In the genomic region with DNA sequence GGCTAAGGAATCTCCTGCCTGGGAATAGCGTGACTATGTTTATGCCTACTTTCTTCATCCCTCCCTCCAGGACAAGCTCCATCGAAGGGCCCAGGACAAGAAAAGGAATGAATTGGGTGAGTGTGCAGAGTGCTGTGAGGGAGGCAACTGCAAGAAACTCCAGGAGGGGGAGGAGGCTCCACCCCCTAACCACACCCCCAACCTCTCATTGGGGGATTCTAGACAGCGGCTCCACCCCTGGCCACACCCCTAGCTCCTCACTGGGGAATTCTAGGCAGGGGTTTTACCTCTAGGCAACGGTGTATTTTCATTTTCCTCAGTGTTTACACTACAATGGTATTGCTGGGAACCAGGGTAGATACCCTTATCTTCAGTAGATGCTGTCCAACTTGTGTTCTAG, we compare ENCODE assay signal across 15 mouse cellular contexts. TPM values are rescaled to one million over a fixed set of nuclear protein-coding genes. Genes with fewer than 3 reads are reported as not detected.
A peak's percentile ranks its signal among the peaks of the same experiment; 100 is the strongest.
DNase-seq lines count a peak whose midpoint lies in the region; ATAC-seq and TF ChIP-seq lines count a peak whose summit lies in the region.
"Had no signal": no experiment of that assay in that cellular context is flagged by ENCODE, and none has a peak within 500 bp of the region (broad histone marks: within the 10 kb centered on the region; RNA-seq: fewer than 3 reads in every experiment).

No protein-coding gene starts in this region.

- no peak for TF ChIP-seq POLR2A in thymus, adult 2 months (IDR thresholded peaks at IDR 0.05; ENCODE audit: control insufficient read depth, extremely low read depth, insufficient read depth, low read length, poor library complexity)
- TF ChIP-seq POLR2A in MEL (IDR thresholded peaks at IDR 0.05; ENCODE audit: control insufficient read depth in 1 of 2, insufficient read depth in 1 of 2, low read depth in 1 of 2, low read length in 2 of 2, poor library complexity in 1 of 2) = no peak

- WGBS in thymus, adult 2 months = 93% methylated on average over 4 of the region's 4 CpGs
- 59% methylated on average over 4 of the region's 4 CpGs for WGBS in liver, embryonic 12.5 days (ENCODE audit: insufficient replicate concordance)

- TF ChIP-seq CTCF in thymus, adult 2 months (IDR thresholded peaks at IDR 0.05; ENCODE audit: borderline replicate concordance, control insufficient read depth, extremely low read depth, insufficient read depth, low read length, poor library complexity) = no peak
- no peak for TF ChIP-seq CTCF in MEL (IDR thresholded peaks at IDR 0.05 in 2 of 3, conservative IDR thresholded peaks at IDR 0.05 in 1 of 3; ENCODE audit: control insufficient read depth in 1 of 3, insufficient read depth in 1 of 3, low read depth in 2 of 3, low read length in 3 of 3, poor library complexity in 1 of 3, severe bottlenecking in 1 of 3)

- H3K36me3 ChIP-seq in thymus, adult 2 months (ENCODE audit: control insufficient read depth, insufficient read depth, low read length) = peaks cover 94% of the 10 kb centered on the region
- H3K36me3 ChIP-seq in MEL (ENCODE audit: control insufficient read depth in 1 of 2, insufficient read depth in 2 of 2, low read length in 2 of 2) = peaks cover 0 to 39% of the 10 kb centered on the region in 2 experiments; a peak in 2 of 4 replicates
- peaks cover 27% of the 10 kb centered on the region; the same call in 1 of the 2 replicates for H3K36me3 ChIP-seq in liver, embryonic 12.5 days
- H3K36me3 ChIP-seq: embryonic facial prominence, embryonic 13.5 days had no signal

- H3K4me3 ChIP-seq in thymus, adult 2 months (ENCODE audit: control insufficient read depth, insufficient read depth, low read length) = no peak overlapping the region
- no peak overlapping the region for H3K4me3 ChIP-seq in MEL (ENCODE audit: control insufficient read depth in 1 of 2, insufficient read depth in 1 of 2, low read depth in 2 of 2, low read length in 2 of 2)
- no peak overlapping the region for H3K4me3 ChIP-seq in liver, embryonic 12.5 days
- H3K4me3 ChIP-seq: embryonic facial prominence, embryonic 13.5 days; megakaryocyte, embryonic 14.5 days had no signal

- no peaks in the 10 kb centered on the region for H3K79me2 ChIP-seq in MEL (ENCODE audit: control insufficient read depth, insufficient read depth, low read length, poor library complexity)

- ATAC-seq in liver, embryonic 12.5 days = peak; percentile 57; the same call in 1 of the 2 replicates
- no peak for ATAC-seq in cerebellum, adult (ENCODE audit: insufficient number of reproducible peaks, low FRiP score, low TSS enrichment)
- ATAC-seq: intestine, embryonic 16.5 days had no signal

- H3K4me2 ChIP-seq in liver, embryonic 12.5 days = no peak overlapping the region
- H3K4me2 ChIP-seq: embryonic facial prominence, embryonic 13.5 days; heart, embryonic 11.5 days had no signal

- no peaks in the 10 kb centered on the region for H3K9me3 ChIP-seq in MEL (replicated peaks; ENCODE audit: insufficient read depth, low read length)
- no peaks in the 10 kb centered on the region for H3K9me3 ChIP-seq in liver, embryonic 12.5 days (replicated peaks)
- H3K9me3 ChIP-seq: embryonic facial prominence, embryonic 13.5 days; megakaryocyte, embryonic 14.5 days had no signal

- no peak for TF ChIP-seq RAD21 in MEL (IDR thresholded peaks at IDR 0.05; ENCODE audit: low read depth, low read length)

- no peak overlapping the region for H3K27ac ChIP-seq in thymus, adult 2 months (ENCODE audit: control insufficient read depth, insufficient read depth, low read length)
- H3K27ac ChIP-seq in MEL (ENCODE audit: control insufficient read depth, low read depth, low read length) = no peak overlapping the region
- no peak overlapping the region for H3K27ac ChIP-seq in liver, embryonic 12.5 days
- H3K27ac ChIP-seq: embryonic facial prominence, embryonic 13.5 days; stomach, postnatal 0 days had no signal

- no peaks in the 10 kb centered on the region for H3K4me1 ChIP-seq in thymus, adult 2 months (replicated peaks; ENCODE audit: control insufficient read depth, insufficient read depth, low read length)
- no peaks in the 10 kb centered on the region; a peak in 1 of 4 replicates for H3K4me1 ChIP-seq in MEL (ENCODE audit: control insufficient read depth in 1 of 2, insufficient read depth in 2 of 2, low read length in 2 of 2)
- no peaks in the 10 kb centered on the region for H3K4me1 ChIP-seq in liver, embryonic 12.5 days
- H3K4me1 ChIP-seq: embryonic facial prominence, embryonic 13.5 days had no signal

- no peak for TF ChIP-seq EP300 in MEL (IDR thresholded peaks at IDR 0.05; ENCODE audit: low read depth in 1 of 2, low read length in 2 of 2)

- peak; percentile 23 for DNase-seq in thymus, adult 2 months
- no peak for DNase-seq in thymus, adult 18-20 months
- peak; percentile 63 for DNase-seq in MEL (ENCODE audit: low read depth, low spot score)
- peak; percentile 62 for DNase-seq in thymus, postnatal 4 days
- DNase-seq in left cerebral cortex, postnatal 25 days (ENCODE audit: low spot score in 2 of 2) = no peak
- DNase-seq in heart, adult 8-10 months (ENCODE audit: low spot score) = no peak
- DNase-seq: adrenal gland, adult 2 months; cerebellum, postnatal 25 days had no signal

- H3K27me3 ChIP-seq in thymus, adult 2 months (ENCODE audit: control insufficient read depth, insufficient read depth, low read length) = no peaks in the 10 kb centered on the region
- H3K27me3 ChIP-seq in MEL (ENCODE audit: control insufficient read depth in 1 of 2, insufficient read depth in 2 of 2, low read length in 2 of 2) = no peaks in the 10 kb centered on the region
- no peaks in the 10 kb centered on the region for H3K27me3 ChIP-seq in liver, embryonic 12.5 days (replicated peaks)
- H3K27me3 ChIP-seq: embryonic facial prominence, embryonic 13.5 days; megakaryocyte, embryonic 14.5 days had no signal

- intact Hi-C loops in left cerebral cortex, postnatal 25 days (cut with DNase I) = no loop called here

- no peak overlapping the region for H3K9ac ChIP-seq in MEL (ENCODE audit: control insufficient read depth, low read depth, low read length, poor library complexity, severe bottlenecking)
- no peak overlapping the region for H3K9ac ChIP-seq in liver, embryonic 12.5 days
- H3K9ac ChIP-seq: embryonic facial prominence, embryonic 13.5 days had no signal

TF ChIP-seq in MEL, 35 proteins besides CTCF, POLR2A, EP300 and RAD21 (continues in another document):
- TF ChIP-seq MEF2A (IDR thresholded peaks at IDR 0.05; ENCODE audit: extremely low read depth, insufficient replicate concordance, low read depth, low read length, poor library complexity, severe bottlenecking) (no peak), NELFE (IDR thresholded peaks at IDR 0.05; ENCODE audit: low read depth, low read length) (no peak), TCF12 (IDR thresholded peaks at IDR 0.05; ENCODE audit: low read depth, low read length) (no peak), MAX (IDR thresholded peaks at IDR 0.05; ENCODE audit: low read length) (no peak), JUND (IDR thresholded peaks at IDR 0.05; ENCODE audit: low read depth, low read length) (no peak), ZC3H11A (IDR thresholded peaks at IDR 0.05; ENCODE audit: low read depth, low read length) (no peak), ZKSCAN1 (IDR thresholded peaks at IDR 0.05; ENCODE audit: low read depth, low read length) (no peak), UBTF (IDR thresholded peaks at IDR 0.05; ENCODE audit: borderline replicate concordance, insufficient read depth, low read depth, low read length) (no peak), MYC (IDR thresholded peaks at IDR 0.05; ENCODE audit: low read depth, low read length) (no peak), MXI1 (IDR thresholded peaks at IDR 0.05; ENCODE audit: low read depth, low read length) (no peak), GABPA (IDR thresholded peaks at IDR 0.05; ENCODE audit: low read depth, low read length) (no peak), MYB (IDR thresholded peaks at IDR 0.05; ENCODE audit: low read depth, low read length) (no peak), ZMIZ1 (IDR thresholded peaks at IDR 0.05; ENCODE audit: low read depth, low read length) (no peak), SMC3 (IDR thresholded peaks at IDR 0.05; ENCODE audit: low read depth, low read length) (no peak), CHD2 (IDR thresholded peaks at IDR 0.05; ENCODE audit: low read length) (no peak)

RNA-seq across cellular contexts. Expression of a gene that starts 26.7 kb away (rescaled TPM):
- polyA plus RNA-seq in thymus, adult 2 months (2012; rRNA removed) = 131 and 137 TPM in 2 replicates
- 81.8 and 86.7 TPM in 2 replicates for total RNA-seq in MEL (2012; rRNA removed)
- 10 to 100 TPM in 1 of 2 experiments, not detected in 1; 99.6 TPM for polyA plus RNA-seq in MEL (2012; ENCODE audit: insufficient read depth in 1 of 2, insufficient read length in 2 of 2, low read depth in 1 of 2, low replicate concordance in 2 of 2, missing spikeins in 1 of 2)
- 14.2 and 14.3 TPM in 2 replicates for polyA plus RNA-seq in liver, embryonic 12.5 days (2016; fragmentation: Nextera tagmentation; extraction: Ambion mirVana)
- 1 to 10 TPM; 2.9 to 4.3 TPM for total RNA-seq in left cerebral cortex, postnatal 25 days (2021)
- 1 to 10 TPM; 1.1 to 1.9 (median 1.4) TPM for total RNA-seq in heart, adult 8-10 months (2022)

RNA-seq across cellular contexts. Expression of a gene that starts 52.9 kb away (rescaled TPM):
- 20.5 and 20.8 TPM in 2 replicates for polyA plus RNA-seq in thymus, adult 2 months (2012; rRNA removed)
- total RNA-seq in MEL (2012; rRNA removed) = not detected in 2 replicates
- not detected for polyA plus RNA-seq in MEL (2012; ENCODE audit: insufficient read depth in 1 of 2, insufficient read length in 2 of 2, low read depth in 1 of 2, low replicate concordance in 2 of 2, missing spikeins in 1 of 2)
- polyA plus RNA-seq in liver, embryonic 12.5 days (2016; fragmentation: Nextera tagmentation; extraction: Ambion mirVana) = 9.5 and 11.6 TPM in 2 replicates
- total RNA-seq in left cerebral cortex, postnatal 25 days (2021) = 1 to 10 TPM; 4.9 to 6.1 TPM
- 10 to 100 TPM in 1 of 4 experiments, 1 to 10 TPM in 3; 4.0 to 16.4 (median 5.3) TPM for total RNA-seq in heart, adult 8-10 months (2022)

RNA-seq across cellular contexts. Expression of a gene that starts 56.3 kb away (rescaled TPM):
- polyA plus RNA-seq in thymus, adult 2 months (2012; rRNA removed) = 10.6 and 14.8 TPM in 2 replicates
- 8.9 and 10.9 TPM in 2 replicates for total RNA-seq in MEL (2012; rRNA removed)
- polyA plus RNA-seq in MEL (2012; ENCODE audit: insufficient read depth in 1 of 2, insufficient read length in 2 of 2, low read depth in 1 of 2, low replicate concordance in 2 of 2, missing spikeins in 1 of 2) = 10 to 100 TPM in 1 of 2 experiments, not detected in 1; 20.8 TPM
- polyA plus RNA-seq in liver, embryonic 12.5 days (2016; fragmentation: Nextera tagmentation; extraction: Ambion mirVana) = 14.7 and 15.3 TPM in 2 replicates
- total RNA-seq in left cerebral cortex, postnatal 25 days (2021) = 1 to 10 TPM; 6.5 to 7.3 TPM
- 100 to 1,000 TPM; 117 to 154 (median 134) TPM for total RNA-seq in heart, adult 8-10 months (2022)

RNA-seq across cellular contexts. Expression of a gene that starts 57.3 kb away (rescaled TPM):
- polyA plus RNA-seq in thymus, adult 2 months (2012; rRNA removed) = 62.4 and 63.9 TPM in 2 replicates
- total RNA-seq in MEL (2012; rRNA removed) = 21.8 and 22.1 TPM in 2 replicates
- polyA plus RNA-seq in MEL (2012; ENCODE audit: insufficient read depth in 1 of 2, insufficient read length in 2 of 2, low read depth in 1 of 2, low replicate concordance in 2 of 2, missing spikeins in 1 of 2) = 10 to 100 TPM in 1 of 2 experiments, not detected in 1; 35.9 TPM
- polyA plus RNA-seq in liver, embryonic 12.5 days (2016; fragmentation: Nextera tagmentation; extraction: Ambion mirVana) = 18.2 and 18.4 TPM in 2 replicates
- total RNA-seq in left cerebral cortex, postnatal 25 days (2021) = 10 to 100 TPM; 21.5 to 24.0 TPM
- 10 to 100 TPM; 29.1 to 35.0 (median 31.0) TPM for total RNA-seq in heart, adult 8-10 months (2022)

Comparison
In these comparisons a context has a peak if more than half of its experiments do, and no peak if none do; other contexts are left out.
1. DNase-seq: peak in thymus, adult 2 months (single experiment), MEL (single experiment) and thymus, postnatal 4 days (single experiment); none in thymus, adult 18-20 months (0 of 2), left cerebral cortex, postnatal 25 days (0 of 2) and heart, adult 8-10 months (single experiment).
2. RNA of a gene that starts 26.7 kb away (total RNA-seq): 81.8 to 86.7 TPM in MEL; 2.9 to 4.3 TPM in left cerebral cortex, postnatal 25 days and 1.1 to 1.9 TPM in heart, adult 8-10 months; every median in the first group is over 10 times any median in the second.